Mouse (Mus musculus): ENCODE data around the gene Sec16b. TPM values are rescaled to one million over a fixed set of nuclear protein-coding genes. Genes with fewer than 3 reads are reported as not detected.
A peak's percentile ranks its signal among the peaks of the same experiment; 100 is the strongest.

The Sec16b gene
- polyA plus RNA-seq, 1 experiment from 2014 or later, result 2.1 TPM

GRCm38 (mm10) chr1:157547658-157548057, 41.1 kb downstream of the Sec16b start:
- WGBS, result 83% methylated on average over 5 of the region's 5 CpGs
- Histone ChIP-seq H3K36me3 (no peaks in the 10 kb centered on the region), H3K9me3 (no peaks in the 10 kb centered on the region), H3K27ac (no peak overlapping the region), H3K4me2 (replicated peaks) (no peak overlapping the region), H3K9ac (no peak overlapping the region), H3K27me3 (no peaks in the 10 kb centered on the region), H3K4me3 (no peak overlapping the region), H3K4me1 (no peaks in the 10 kb centered on the region)
- ATAC-seq (ENCODE audit: insufficient number of reproducible peaks, insufficient read depth, low FRiP score, low TSS enrichment), result no peak

- ATAC-seq (ENCODE audit: insufficient number of reproducible peaks, insufficient read depth, low FRiP score, low TSS enrichment), result no peak
- no peaks in the 10 kb centered on the region for H3K27me3 ChIP-seq
- H3K4me2 ChIP-seq (replicated peaks), result no peak overlapping the region
- no peak overlapping the region for H3K9ac ChIP-seq
- 68% methylated on average over 3 of the region's 3 CpGs for WGBS
- H3K4me3 ChIP-seq, result no peak overlapping the region
- H3K4me1 ChIP-seq, result peaks cover 3% of the 10 kb centered on the region
- H3K36me3 ChIP-seq, result no peaks in the 10 kb centered on the region
- H3K9me3 ChIP-seq, result no peaks in the 10 kb centered on the region
- H3K27ac ChIP-seq, result no peak overlapping the region
These were observed 43.2 kb downstream of the Sec16b start for GRCm38 (mm10) chr1:157549721-157550120.

- Histone ChIP-seq H3K27ac (no peak overlapping the region), H3K9ac (no peak overlapping the region), H3K36me3 (no peaks in the 10 kb centered on the region), H3K9me3 (no peaks in the 10 kb centered on the region), H3K27me3 (no peaks in the 10 kb centered on the region; the same call in 1 of the 2 replicates), H3K4me1 (peaks cover 8% of the 10 kb centered on the region), H3K4me3 (no peak overlapping the region), H3K4me2 (replicated peaks) (no peak overlapping the region)
- 59% methylated on average over 7 of the region's 7 CpGs for WGBS
- ATAC-seq (ENCODE audit: insufficient number of reproducible peaks, insufficient read depth, low FRiP score, low TSS enrichment), result no peak
These were observed 46.4 kb downstream of the Sec16b start for GRCm38 (mm10) chr1:157552749-157553451.

GRCm38 (mm10) chr1:157554163-157554562, 47.6 kb downstream of the Sec16b start:
- no peak overlapping the region for H3K27ac ChIP-seq
- 69% methylated on average over 3 of the region's 3 CpGs for WGBS

GRCm38 (mm10) chr1:157554686-157555530, 48.4 kb downstream of the Sec16b start:
- 23% methylated on average over 27 of the region's 27 CpGs for WGBS
- ATAC-seq (ENCODE audit: insufficient number of reproducible peaks, insufficient read depth, low FRiP score, low TSS enrichment), result no peak

More at GRCm38 (mm10) chr1:157554163-157554562, 47.6 kb downstream of the Sec16b start:
- H3K9me3 ChIP-seq, result no peaks in the 10 kb centered on the region
- no peak overlapping the region for H3K4me3 ChIP-seq
- ATAC-seq (ENCODE audit: insufficient number of reproducible peaks, insufficient read depth, low FRiP score, low TSS enrichment), result no peak
- H3K27me3 ChIP-seq, result no peaks in the 10 kb centered on the region; the same call in 1 of the 2 replicates
- peak overlapping the region; percentile 51; the same call in 1 of the 2 replicates for H3K4me2 ChIP-seq (replicated peaks)
- no peak overlapping the region; the same call in 1 of the 2 replicates for H3K9ac ChIP-seq
- peaks cover 8% of the 10 kb centered on the region for H3K4me1 ChIP-seq
- H3K36me3 ChIP-seq, result no peaks in the 10 kb centered on the region

GRCm38 (mm10) chr1:157555738-157556137, 49.2 kb downstream of the Sec16b start:
- H3K27ac ChIP-seq, result no peak overlapping the region
- no peaks in the 10 kb centered on the region; the same call in 1 of the 2 replicates for H3K27me3 ChIP-seq
- H3K4me2 ChIP-seq (replicated peaks), result no peak overlapping the region
- H3K9me3 ChIP-seq, result no peaks in the 10 kb centered on the region
- WGBS, result 73% methylated on average over 10 of the region's 10 CpGs
- no peak overlapping the region for H3K9ac ChIP-seq
- H3K4me3 ChIP-seq, result no peak overlapping the region
- ATAC-seq (ENCODE audit: insufficient number of reproducible peaks, insufficient read depth, low FRiP score, low TSS enrichment), result no peak
- no peaks in the 10 kb centered on the region for H3K36me3 ChIP-seq
- H3K4me1 ChIP-seq, result peaks cover 12% of the 10 kb centered on the region

More at GRCm38 (mm10) chr1:157554686-157555530, 48.4 kb downstream of the Sec16b start:
- Histone ChIP-seq H3K27me3 (no peaks in the 10 kb centered on the region; the same call in 1 of the 2 replicates), H3K27ac (no peak overlapping the region), H3K4me3 (peak overlapping the region; percentile 26), H3K4me1 (peaks cover 8% of the 10 kb centered on the region), H3K9ac (peak overlapping the region; percentile 47), H3K36me3 (no peaks in the 10 kb centered on the region), H3K4me2 (replicated peaks) (peak overlapping the region; percentile 51), H3K9me3 (no peaks in the 10 kb centered on the region)

- H3K27ac ChIP-seq, result no peak overlapping the region
- no peaks in the 10 kb centered on the region for H3K36me3 ChIP-seq
- WGBS, result 87% methylated on average over 5 of the region's 5 CpGs
- no peaks in the 10 kb centered on the region for H3K9me3 ChIP-seq
- no peaks in the 10 kb centered on the region; the same call in 1 of the 2 replicates for H3K27me3 ChIP-seq
- ATAC-seq (ENCODE audit: insufficient number of reproducible peaks, insufficient read depth, low FRiP score, low TSS enrichment), result no peak
- H3K4me3 ChIP-seq, result no peak overlapping the region
- H3K4me2 ChIP-seq (replicated peaks), result no peak overlapping the region
- H3K9ac ChIP-seq, result no peak overlapping the region
- peaks cover 14% of the 10 kb centered on the region for H3K4me1 ChIP-seq
These were observed 49.9 kb downstream of the Sec16b start for GRCm38 (mm10) chr1:157556439-157556838.

GRCm38 (mm10) chr1:157558145-157558544, 51.6 kb downstream of the Sec16b start:
- ATAC-seq (ENCODE audit: insufficient number of reproducible peaks, insufficient read depth, low FRiP score, low TSS enrichment), result no peak
- H3K9me3 ChIP-seq, result no peaks in the 10 kb centered on the region
- no peak overlapping the region for H3K9ac ChIP-seq
- no peaks in the 10 kb centered on the region; the same call in 1 of the 2 replicates for H3K27me3 ChIP-seq
- no peak overlapping the region for H3K4me2 ChIP-seq (replicated peaks)
- H3K4me3 ChIP-seq, result no peak overlapping the region
- H3K4me1 ChIP-seq, result peaks cover 14% of the 10 kb centered on the region
- WGBS, result 52% methylated on average over 5 of the region's 5 CpGs
- no peak overlapping the region for H3K27ac ChIP-seq
- no peaks in the 10 kb centered on the region for H3K36me3 ChIP-seq

GRCm38 (mm10) chr1:157559986-157560385, 53.5 kb downstream of the Sec16b start:
- Histone ChIP-seq H3K4me2 (replicated peaks) (no peak overlapping the region), H3K9ac (no peak overlapping the region), H3K4me1 (peaks cover 8% of the 10 kb centered on the region), H3K4me3 (no peak overlapping the region), H3K27me3 (no peaks in the 10 kb centered on the region; the same call in 1 of the 2 replicates), H3K36me3 (no peaks in the 10 kb centered on the region), H3K9me3 (no peaks in the 10 kb centered on the region), H3K27ac (no peak overlapping the region)
- ATAC-seq (ENCODE audit: insufficient number of reproducible peaks, insufficient read depth, low FRiP score, low TSS enrichment), result no peak
- WGBS, result 80% methylated on average over 6 of the region's 6 CpGs

GRCm38 (mm10) chr1:157560654-157561386, 54.3 kb downstream of the Sec16b start:
- ATAC-seq (ENCODE audit: insufficient number of reproducible peaks, insufficient read depth, low FRiP score, low TSS enrichment), result peak; percentile 72
- Histone ChIP-seq H3K4me1 (peaks cover 6% of the 10 kb centered on the region; the same call in 1 of the 2 replicates), H3K36me3 (no peaks in the 10 kb centered on the region), H3K27ac (no peak overlapping the region), H3K9ac (no peak overlapping the region), H3K9me3 (no peaks in the 10 kb centered on the region), H3K4me3 (no peak overlapping the region), H3K4me2 (replicated peaks) (no peak overlapping the region), H3K27me3 (no peaks in the 10 kb centered on the region)
- 13% methylated on average over 8 of the region's 8 CpGs for WGBS

- 77% methylated on average over 8 of the region's 8 CpGs for WGBS
- Histone ChIP-seq H3K36me3 (no peaks in the 10 kb centered on the region), H3K4me2 (replicated peaks) (no peak overlapping the region), H3K27me3 (no peaks in the 10 kb centered on the region), H3K9ac (no peak overlapping the region), H3K9me3 (no peaks in the 10 kb centered on the region), H3K4me3 (no peak overlapping the region), H3K27ac (no peak overlapping the region), H3K4me1 (no peaks in the 10 kb centered on the region)
- no peak for ATAC-seq (ENCODE audit: insufficient number of reproducible peaks, insufficient read depth, low FRiP score, low TSS enrichment)
These were observed 61.3 kb downstream of the Sec16b start for GRCm38 (mm10) chr1:157567819-157568218.

All from embryonic facial prominence, embryonic 12.5 days (tissue).